Mouse (Mus musculus) embryonic facial prominence, embryonic 14.5 days (tissue): ENCODE results near the gene Capn8. TPM values are rescaled to one million over a fixed set of nuclear protein-coding genes. Genes with fewer than 3 reads are reported as not detected.
"Not testable (repeated sequence)": the region's sequence is repeated elsewhere in the genome, so short reads cannot be mapped to it uniquely, and the experiment has no call there.

Experiments used
- ATAC-seq: fragments of 200-750 bp; cut with Nextera tagmentation; 2 replicates; pipeline ENCODE4 v1.8.0; 2017; ENCODE audit warnings: low read depth, moderate number of reproducible peaks, moderate TSS enrichment
- DNase-seq: peaks from one replicate; pipeline ENCODE4 v3.0.0-alpha.2; 2015; ENCODE audit warnings: low spot score
- H3K27ac ChIP-seq: fragments of 300-500 bp; sonication (generic); replicated peaks from 2 replicates; pipeline ENCODE4 v1.5.1; 2014; ENCODE audit warnings: low read depth, mild to moderate bottlenecking, low read length, moderate library complexity
- H3K27me3 ChIP-seq: fragments of 300-500 bp; sonication (generic); replicated peaks from 2 replicates; pipeline ENCODE4 v1.6.1; 2014; ENCODE audit warnings: low read length; ENCODE audit not compliant: control insufficient read depth, insufficient read depth
- H3K36me3 ChIP-seq: fragments of 300-500 bp; sonication (generic); 2 replicates; pipeline ENCODE4 v1.6.1; 2014; ENCODE audit warnings: low read length, mixed read lengths; ENCODE audit not compliant: control insufficient read depth, insufficient read depth
- H3K4me1 ChIP-seq: fragments of 300-500 bp; sonication (generic); 2 replicates; pipeline ENCODE4 v1.6.1; 2014; ENCODE audit warnings: antibody characterized with exemption, low read length; ENCODE audit not compliant: control insufficient read depth, insufficient read depth
- H3K4me2 ChIP-seq: fragments of 300-500 bp; sonication (generic); 2 replicates; pipeline ENCODE4 v1.6.1; 2014; ENCODE audit warnings: low read depth, mild to moderate bottlenecking, low read length, moderate library complexity, mixed read lengths
- H3K4me3 ChIP-seq: fragments of 300-500 bp; sonication (generic); 2 replicates; pipeline ENCODE4 v1.5.1; 2014; ENCODE audit warnings: low read depth, mild to moderate bottlenecking, low read length
- H3K9ac ChIP-seq: fragments of 300-500 bp; sonication (generic); 2 replicates; pipeline ENCODE4 v1.6.1; 2014; ENCODE audit warnings: low read depth, mild to moderate bottlenecking, low read length, moderate library complexity, mixed read lengths
- H3K9me3 ChIP-seq: fragments of 300-500 bp; sonication (generic); 2 replicates; pipeline ENCODE4 v1.6.1; 2016; ENCODE audit warnings: low read length; ENCODE audit not compliant: control insufficient read depth
- WGBS: fragments of 180-500 bp; shearing (Covaris S2); extraction: QIAGEN DNeasy Blood & Tissue Kit; methylation state at CpG from one replicate; pipeline ENCODE4 v1.1.7; 2014; 5-methylcytosine and 5-hydroxymethylcytosine counted together
- polyA plus RNA-seq: library from polyadenylated mRNA; unstranded; fragments of >200 nt; fragmentation: Nextera tagmentation; extraction: Ambion mirVana; gene quantifications from 2 replicates; pipeline ENCODE4 v1.2.1, GENCODE M21; 2014

Gene Capn8
- polyA plus RNA-seq, 1 experiment from 2014 or later: 0.07 TPM

GRCm38 (mm10) chr1:182642779-182643178, 78.0 kb downstream of the Capn8 start:
- no peaks in the 10 kb centered on the region for H3K9me3 ChIP-seq
- no peak overlapping the region for H3K27ac ChIP-seq
- no peaks in the 10 kb centered on the region for H3K27me3 ChIP-seq
- H3K36me3 ChIP-seq: no peaks in the 10 kb centered on the region
- peaks cover 10% of the 10 kb centered on the region; the same call in 1 of the 2 replicates for H3K4me1 ChIP-seq
- no peak overlapping the region for H3K4me3 ChIP-seq
- WGBS: 52% methylated on average over 2 of the region's 2 CpGs
- DNase-seq: no peak
- H3K9ac ChIP-seq: no peak overlapping the region
- ATAC-seq: no peak
- no peak overlapping the region for H3K4me2 ChIP-seq

GRCm38 (mm10) chr1:182644418-182644817, 79.6 kb downstream of the Capn8 start:
- not testable (repeated sequence) for ATAC-seq, H3K27ac ChIP-seq, H3K4me3 ChIP-seq, H3K4me2 ChIP-seq, H3K9ac ChIP-seq, H3K36me3 ChIP-seq, H3K27me3 ChIP-seq, DNase-seq, H3K9me3 ChIP-seq
- WGBS: 86% methylated on average over 8 of the region's 8 CpGs
- H3K4me1 ChIP-seq: peaks cover 10% of the 10 kb centered on the region; the same call in 1 of the 2 replicates

GRCm38 (mm10) chr1:182645211-182645668, 80.4 kb downstream of the Capn8 start:
- Histone ChIP-seq H3K9ac (no peak overlapping the region), H3K4me2 (no peak overlapping the region), H3K27ac (no peak overlapping the region), H3K27me3 (no peaks in the 10 kb centered on the region), H3K4me1 (peaks cover 10% of the 10 kb centered on the region; the same call in 1 of the 2 replicates), H3K36me3 (no peaks in the 10 kb centered on the region), H3K9me3 (no peaks in the 10 kb centered on the region), H3K4me3 (no peak overlapping the region)
- WGBS: 24% methylated on average over 6 of the region's 6 CpGs
- DNase-seq: peak; percentile 63
- ATAC-seq: peak; percentile 76

- 57% methylated on average over 3 of the region's 3 CpGs for WGBS
- H3K4me1 ChIP-seq: peaks cover 10% of the 10 kb centered on the region; the same call in 1 of the 2 replicates
- no peak for DNase-seq
- no peak overlapping the region for H3K9ac ChIP-seq
- H3K4me3 ChIP-seq: no peak overlapping the region
- no peaks in the 10 kb centered on the region for H3K36me3 ChIP-seq
- H3K27ac ChIP-seq: no peak overlapping the region
- H3K4me2 ChIP-seq: no peak overlapping the region
- ATAC-seq: no peak
- no peaks in the 10 kb centered on the region for H3K9me3 ChIP-seq
- H3K27me3 ChIP-seq: no peaks in the 10 kb centered on the region
Measured at GRCm38 (mm10) chr1:182646796-182647195, 82.0 kb downstream of the Capn8 start.

GRCm38 (mm10) chr1:182657760-182658159, 93.0 kb downstream of the Capn8 start:
- H3K36me3 ChIP-seq: no peaks in the 10 kb centered on the region
- peak; percentile 64 for DNase-seq
- H3K27me3 ChIP-seq: no peaks in the 10 kb centered on the region
- 20% methylated on average over 6 of the region's 6 CpGs for WGBS
- no peak overlapping the region for H3K4me3 ChIP-seq
- no peak overlapping the region for H3K9ac ChIP-seq
- no peaks in the 10 kb centered on the region for H3K4me1 ChIP-seq
- ATAC-seq: no peak
- no peak overlapping the region for H3K4me2 ChIP-seq
- no peak overlapping the region for H3K27ac ChIP-seq
- H3K9me3 ChIP-seq: no peaks in the 10 kb centered on the region

- H3K9me3 ChIP-seq: no peaks in the 10 kb centered on the region
- no peak overlapping the region for H3K9ac ChIP-seq
- H3K27ac ChIP-seq: no peak overlapping the region
- H3K4me3 ChIP-seq: no peak overlapping the region
- H3K27me3 ChIP-seq: no peaks in the 10 kb centered on the region
- 60% methylated on average over 7 of the region's 7 CpGs for WGBS
- H3K36me3 ChIP-seq: no peaks in the 10 kb centered on the region
- DNase-seq: no peak
- ATAC-seq: no peak
- H3K4me1 ChIP-seq: 0 out of 2 replicates have a peak, but pooled peaks cover 6% of the 10 kb centered on the region
- H3K4me2 ChIP-seq: no peak overlapping the region
Measured at GRCm38 (mm10) chr1:182660365-182660764, 95.6 kb downstream of the Capn8 start.

- no peak overlapping the region for H3K27ac ChIP-seq
- H3K27me3 ChIP-seq: no peaks in the 10 kb centered on the region
- WGBS: 59% methylated on average over 11 of the region's 11 CpGs
- ATAC-seq (peak; percentile 56), DNase-seq (peak; percentile 62)
- 0 out of 2 replicates have a peak, but pooled peaks cover 6% of the 10 kb centered on the region for H3K4me1 ChIP-seq
- H3K4me2 ChIP-seq: no peak overlapping the region
- H3K9me3 ChIP-seq: no peaks in the 10 kb centered on the region
- H3K4me3 ChIP-seq: no peak overlapping the region
- peak overlapping the region; percentile 25; the same call in 1 of the 2 replicates for H3K9ac ChIP-seq
- H3K36me3 ChIP-seq: no peaks in the 10 kb centered on the region
Measured at GRCm38 (mm10) chr1:182663671-182664070, 98.9 kb downstream of the Capn8 start.

- Histone ChIP-seq H3K9ac (no peak overlapping the region), H3K27me3 (no peaks in the 10 kb centered on the region), H3K9me3 (no peaks in the 10 kb centered on the region), H3K27ac (no peak overlapping the region), H3K36me3 (no peaks in the 10 kb centered on the region), H3K4me1 (0 out of 2 replicates have a peak, but pooled peaks cover 6% of the 10 kb centered on the region), H3K4me3 (no peak overlapping the region), H3K4me2 (no peak overlapping the region)
- ATAC-seq: no peak
- WGBS: 38% methylated on average over 4 of the region's 4 CpGs
- peak; percentile 37 for DNase-seq
Measured at GRCm38 (mm10) chr1:182664841-182665240, 100.0 kb downstream of the Capn8 start.

- H3K27ac ChIP-seq: no peak overlapping the region
- no peaks in the 10 kb centered on the region for H3K27me3 ChIP-seq
- H3K4me1 ChIP-seq: peaks cover 17% of the 10 kb centered on the region
- H3K9ac ChIP-seq: no peak overlapping the region
- H3K4me2 ChIP-seq: no peak overlapping the region
- DNase-seq (no peak), ATAC-seq (no peak)
- 92% methylated on average over 3 of the region's 3 CpGs for WGBS
- no peak overlapping the region for H3K4me3 ChIP-seq
- no peaks in the 10 kb centered on the region for H3K9me3 ChIP-seq
- H3K36me3 ChIP-seq: no peaks in the 10 kb centered on the region
Measured at GRCm38 (mm10) chr1:182667281-182667680, 102.5 kb downstream of the Capn8 start.
